14 mouse cellular contexts compared by ENCODE assay signal in genomic region chr6:17733951-17734411, GRCm38 (mm10). TPM values are rescaled to one million over a fixed set of nuclear protein-coding genes. Genes with fewer than 3 reads are reported as not detected.
DNase-seq lines count a peak whose midpoint lies in the region; ATAC-seq and TF ChIP-seq lines count a peak whose summit lies in the region.
"Had no signal": no experiment of that assay in that cellular context is flagged by ENCODE, and none has a peak within 500 bp of the region (broad histone marks: within the 10 kb centered on the region; RNA-seq: fewer than 3 reads in every experiment).

No protein-coding gene starts in this region.

- H3K4me2 ChIP-seq in heart, embryonic 12.5 days = no peak overlapping the region
- H3K4me2 ChIP-seq in liver, embryonic 15.5 days = peak overlapping the region; percentile 52
- H3K4me2 ChIP-seq: neural tube, embryonic 15.5 days had no signal

- TF ChIP-seq CTCF in heart, adult 2 months (IDR thresholded peaks at IDR 0.05) = no peak
- no peak for TF ChIP-seq CTCF in cerebellum, adult 2 months (IDR thresholded peaks at IDR 0.05; ENCODE audit: borderline replicate concordance, insufficient read depth, low read depth, low read length)

- intact Hi-C loops in heart, adult 2 months (cut with DNase I) = no loop called here

- ATAC-seq in heart, embryonic 12.5 days (ENCODE audit: insufficient number of reproducible peaks, low FRiP score) = peak; percentile 53; the same call in 1 of the 2 replicates
- ATAC-seq in liver, embryonic 15.5 days (ENCODE audit: insufficient read depth) = peak; percentile 95

- peaks cover 21% of the 10 kb centered on the region for H3K4me1 ChIP-seq in heart, embryonic 12.5 days (replicated peaks)
- H3K4me1 ChIP-seq in heart, adult 2 months (ENCODE audit: control insufficient read depth, insufficient read depth, low read length) = peaks cover 1% of the 10 kb centered on the region; the same call in 1 of the 2 replicates
- peaks cover 67% of the 10 kb centered on the region for H3K4me1 ChIP-seq in erythroblast, embryonic 14.5 days (ENCODE audit: control insufficient read depth)
- H3K4me1 ChIP-seq in liver, embryonic 15.5 days (replicated peaks) = peaks cover 53% of the 10 kb centered on the region
- no peaks in the 10 kb centered on the region for H3K4me1 ChIP-seq in cerebellum, adult 2 months (ENCODE audit: control insufficient read depth, insufficient read depth, low read length)
- H3K4me1 ChIP-seq: hindbrain, embryonic 10.5 days; neural tube, embryonic 15.5 days had no signal

- no peak overlapping the region for H3K27ac ChIP-seq in heart, embryonic 12.5 days (ENCODE audit: poor library complexity, severe bottlenecking)
- H3K27ac ChIP-seq in heart, adult 2 months = no peak overlapping the region
- H3K27ac ChIP-seq in liver, embryonic 15.5 days (replicated peaks) = peak overlapping the region; percentile 88
- no peak overlapping the region for H3K27ac ChIP-seq in cerebellum, adult 2 months (ENCODE audit: insufficient read depth, low read length)
- H3K27ac ChIP-seq: heart, embryonic 10.5 days; hindbrain, embryonic 10.5 days; macrophage; neural tube, embryonic 15.5 days had no signal

- 0 out of 2 replicates have a peak, but pooled peaks cover 1% of the 10 kb centered on the region for H3K79me2 ChIP-seq in heart, adult 2 months (replicated peaks; ENCODE audit: control insufficient read depth, insufficient read depth, low read length)

- 66% methylated on average over 8 of the region's 8 CpGs for WGBS in heart, embryonic 12.5 days
- WGBS in heart, adult 2 months = 78% methylated on average over 8 of the region's 8 CpGs
- WGBS in liver, embryonic 15.5 days (ENCODE audit: insufficient replicate concordance) = 18% methylated on average over 8 of the region's 8 CpGs
- WGBS in cerebellum, adult 2 months = 76% methylated on average over 8 of the region's 8 CpGs

- H3K27me3 ChIP-seq in heart, embryonic 12.5 days (replicated peaks) = no peaks in the 10 kb centered on the region
- H3K27me3 ChIP-seq in heart, adult 2 months (ENCODE audit: control insufficient read depth, insufficient read depth, low read length) = no peaks in the 10 kb centered on the region
- no peaks in the 10 kb centered on the region for H3K27me3 ChIP-seq in erythroblast, embryonic 14.5 days (ENCODE audit: control insufficient read depth)
- H3K27me3 ChIP-seq in liver, embryonic 15.5 days = no peaks in the 10 kb centered on the region
- H3K27me3 ChIP-seq in cerebellum, adult 2 months (ENCODE audit: control insufficient read depth, insufficient read depth, low read length) = no peaks in the 10 kb centered on the region
- H3K27me3 ChIP-seq: neural tube, embryonic 15.5 days had no signal

- no peaks in the 10 kb centered on the region for H3K36me3 ChIP-seq in heart, embryonic 12.5 days
- no peaks in the 10 kb centered on the region for H3K36me3 ChIP-seq in heart, adult 2 months (ENCODE audit: control insufficient read depth, insufficient read depth, low read length)
- peaks cover 2% of the 10 kb centered on the region; the same call in 1 of the 2 replicates for H3K36me3 ChIP-seq in erythroblast, embryonic 14.5 days (ENCODE audit: control insufficient read depth)
- no peaks in the 10 kb centered on the region for H3K36me3 ChIP-seq in liver, embryonic 15.5 days (replicated peaks)
- H3K36me3 ChIP-seq: heart, embryonic 10.5 days; hindbrain, embryonic 10.5 days; neural tube, embryonic 15.5 days had no signal

- H3K4me3 ChIP-seq in heart, embryonic 12.5 days = no peak overlapping the region
- H3K4me3 ChIP-seq in heart, adult 2 months = no peak overlapping the region
- peak overlapping the region; percentile 45 for H3K4me3 ChIP-seq in erythroblast, embryonic 14.5 days (replicated peaks)
- H3K4me3 ChIP-seq in liver, embryonic 15.5 days (replicated peaks) = no peak overlapping the region
- H3K4me3 ChIP-seq in cerebellum, adult 2 months (replicated peaks; ENCODE audit: insufficient read depth, low read depth, low read length) = no peak overlapping the region
- H3K4me3 ChIP-seq: heart, embryonic 10.5 days; hindbrain, embryonic 10.5 days; neural tube, embryonic 15.5 days had no signal

- no peak for TF ChIP-seq POLR2A in heart, adult 2 months (IDR thresholded peaks at IDR 0.05; ENCODE audit: insufficient read depth, low read depth, low read length)
- no peak for TF ChIP-seq POLR2A in cerebellum, adult 2 months (IDR thresholded peaks at IDR 0.05; ENCODE audit: borderline replicate concordance, insufficient read depth, low read length)

- no peak for DNase-seq in heart, adult 2 months
- DNase-seq in ES-CJ7 (ENCODE audit: low read depth, low spot score) = peak; percentile 19
- no peak for DNase-seq in adrenal gland, postnatal 25 days
- DNase-seq in cerebellum, adult 2 months = no peak
- no peak for DNase-seq in left cerebral cortex, adult 8-10 months (ENCODE audit: low spot score in 2 of 2)
- DNase-seq: kidney, adult 18-20 months; thymus, postnatal 36 days had no signal

- H3K9ac ChIP-seq in heart, embryonic 12.5 days = no peak overlapping the region
- no peak overlapping the region for H3K9ac ChIP-seq in heart, adult 2 months (ENCODE audit: low read depth, low read length)
- no peak overlapping the region for H3K9ac ChIP-seq in liver, embryonic 15.5 days
- H3K9ac ChIP-seq: neural tube, embryonic 15.5 days had no signal

- no peaks in the 10 kb centered on the region for H3K9me3 ChIP-seq in heart, embryonic 12.5 days (replicated peaks)
- no peaks in the 10 kb centered on the region for H3K9me3 ChIP-seq in erythroblast, embryonic 14.5 days (ENCODE audit: control insufficient read depth, low read length)
- H3K9me3 ChIP-seq in liver, embryonic 15.5 days (replicated peaks) = no peaks in the 10 kb centered on the region
- H3K9me3 ChIP-seq: heart, embryonic 10.5 days; hindbrain, embryonic 10.5 days; neural tube, embryonic 15.5 days had no signal

- TF ChIP-seq EP300 in heart, adult 2 months (IDR thresholded peaks at IDR 0.05; ENCODE audit: insufficient read depth, low read depth, low read length) = no peak

RNA-seq across cellular contexts. Expression of gene St7, which starts 41.2 kb away (rescaled TPM):
- polyA plus RNA-seq in heart, embryonic 12.5 days (2016; fragmentation: Nextera tagmentation; extraction: Ambion mirVana) = 29.6 and 30.0 TPM in 2 replicates
- total RNA-seq in heart, adult 2 months (2021) = 10 to 100 TPM; 16.9 to 19.5 TPM
- polyA plus RNA-seq in heart, adult 2 months (2012; rRNA removed) = 12.0 and 18.3 TPM in 2 replicates
- 0.41 and 0.85 TPM in 2 replicates for polyA plus RNA-seq in erythroblast, embryonic 14.5 days (2012)
- polyA plus RNA-seq in liver, embryonic 15.5 days (2015; fragmentation: Nextera tagmentation; extraction: Ambion mirVana) = 9.7 and 10.7 TPM in 2 replicates
- 29.0 and 31.5 TPM in 2 replicates for total RNA-seq in adrenal gland, postnatal 25 days (2021)
- 23.8 and 28.2 TPM in 2 replicates for polyA plus RNA-seq in cerebellum, adult 2 months (2012; rRNA removed)
- 10 to 100 TPM; 27.5 to 41.4 (median 34.8) TPM for total RNA-seq in left cerebral cortex, adult 8-10 months (2022)
